Mouse (Mus musculus) hindbrain, embryonic 14.5 days (tissue): Measurements from ENCODE around the gene Vps53. TPM values are rescaled to one million over a fixed set of nuclear protein-coding genes. Genes with fewer than 3 reads are reported as not detected.
A peak's percentile ranks its signal among the peaks of the same experiment; 100 is the strongest.

Experiments
- ATAC-seq: fragments of 200-750 bp; cut with Nextera tagmentation; 2 replicates; pipeline ENCODE4 v1.8.0; 2017; ENCODE audit warnings: moderate number of reproducible peaks, mild to moderate bottlenecking, moderate TSS enrichment, moderate library complexity; ENCODE audit not compliant: low FRiP score
- DNase-seq: peaks from one replicate; pipeline ENCODE4 v3.0.0-alpha.2; 2015; ENCODE audit warnings: low spot score
- H3K27ac ChIP-seq: fragments of 300-500 bp; sonication (generic); 2 replicates; pipeline ENCODE4 v1.5.1; 2014; ENCODE audit warnings: mild to moderate bottlenecking, moderate library complexity
- H3K27me3 ChIP-seq: fragments of 300-500 bp; sonication (generic); 2 replicates; pipeline ENCODE4 v1.6.1; 2014; ENCODE audit warnings: mild to moderate bottlenecking, low read length, mixed read lengths; ENCODE audit not compliant: control insufficient read depth, insufficient read depth
- H3K36me3 ChIP-seq: fragments of 300-500 bp; sonication (generic); replicated peaks from 2 replicates; pipeline ENCODE4 v1.6.1; 2014; ENCODE audit not compliant: control insufficient read depth, insufficient read depth
- H3K4me1 ChIP-seq: fragments of 300-500 bp; sonication (generic); replicated peaks from 2 replicates; pipeline ENCODE4 v1.6.1; 2014; ENCODE audit warnings: antibody characterized with exemption, low read length, mixed read lengths; ENCODE audit not compliant: control insufficient read depth, insufficient read depth
- H3K4me2 ChIP-seq: fragments of 300-500 bp; sonication (generic); replicated peaks from 2 replicates; pipeline ENCODE4 v1.6.1; 2014; ENCODE audit warnings: mild to moderate bottlenecking, moderate library complexity
- H3K4me3 ChIP-seq: fragments of 300-500 bp; sonication (generic); replicated peaks from 2 replicates; pipeline ENCODE4 v1.5.1; 2014; ENCODE audit warnings: mild to moderate bottlenecking, low read length
- H3K9ac ChIP-seq: fragments of 300-500 bp; sonication (generic); 2 replicates; pipeline ENCODE4 v1.6.1; 2014
- H3K9me3 ChIP-seq: fragments of 300-500 bp; sonication (generic); 2 replicates; pipeline ENCODE4 v1.6.1; 2016; ENCODE audit warnings: low read length; ENCODE audit not compliant: control insufficient read depth
- WGBS: fragments of 180-500 bp; shearing (Covaris S2); extraction: QIAGEN DNeasy Blood & Tissue Kit; methylation state at CpG from one replicate; pipeline ENCODE4 v1.1.7; 2014; 5-methylcytosine and 5-hydroxymethylcytosine counted together
- polyA plus RNA-seq: library from polyadenylated mRNA; unstranded; fragments of >200 nt; fragmentation: Nextera tagmentation; extraction: Ambion mirVana; gene quantifications from 2 replicates; pipeline ENCODE4 v1.2.1, GENCODE M21; 2014

Gene Vps53
- polyA plus RNA-seq, 1 experiment from 2014 or later, result 67.0 TPM

GRCm38 (mm10) chr11:76178726-76179494 is 537 bp downstream of the Vps53 start:
- DNase-seq (peak; percentile 55), ATAC-seq (peak; percentile 72)
- Histone ChIP-seq H3K9me3 (no peaks in the 10 kb centered on the region), H3K9ac (peak overlapping the region; percentile 78), H3K27me3 (no peaks in the 10 kb centered on the region), H3K4me2 (peak overlapping the region; percentile 75), H3K4me1 (peaks cover 17% of the 10 kb centered on the region), H3K27ac (peak overlapping the region; percentile 81), H3K36me3 (peaks cover 26% of the 10 kb centered on the region), H3K4me3 (peak overlapping the region; percentile 92)
- WGBS, result 2% methylated on average over 28 of the region's 28 CpGs

- no peak overlapping the region for H3K27ac ChIP-seq
- H3K27me3 ChIP-seq, result no peaks in the 10 kb centered on the region
- H3K36me3 ChIP-seq, result peaks cover 41% of the 10 kb centered on the region
- H3K9me3 ChIP-seq, result no peaks in the 10 kb centered on the region
- WGBS, result 48% methylated on average over 5 of the region's 5 CpGs
- ATAC-seq (no peak), DNase-seq (no peak)
- no peak overlapping the region for H3K4me2 ChIP-seq
- no peak overlapping the region for H3K4me3 ChIP-seq
- no peaks in the 10 kb centered on the region for H3K4me1 ChIP-seq
- H3K9ac ChIP-seq, result no peak overlapping the region
These were observed 9.2 kb downstream of the Vps53 start for GRCm38 (mm10) chr11:76170207-76170606.

- DNase-seq (no peak), ATAC-seq (no peak)
- WGBS, result 71% methylated on average over 3 of the region's 3 CpGs
- H3K27me3 ChIP-seq, result no peaks in the 10 kb centered on the region
- no peak overlapping the region for H3K27ac ChIP-seq
- H3K9ac ChIP-seq, result no peak overlapping the region
- H3K9me3 ChIP-seq, result no peaks in the 10 kb centered on the region
- H3K4me1 ChIP-seq, result no peaks in the 10 kb centered on the region
- no peak overlapping the region for H3K4me3 ChIP-seq
- H3K36me3 ChIP-seq, result peaks cover 33% of the 10 kb centered on the region
- H3K4me2 ChIP-seq, result no peak overlapping the region
These were observed 10.5 kb downstream of the Vps53 start for GRCm38 (mm10) chr11:76168976-76169375.

GRCm38 (mm10) chr11:76167079-76167765 is 12.2 kb downstream of the Vps53 start:
- Histone ChIP-seq H3K36me3 (peaks cover 31% of the 10 kb centered on the region), H3K4me1 (no peaks in the 10 kb centered on the region), H3K27ac (no peak overlapping the region), H3K4me2 (no peak overlapping the region), H3K9ac (no peak overlapping the region), H3K9me3 (no peaks in the 10 kb centered on the region), H3K4me3 (no peak overlapping the region), H3K27me3 (no peaks in the 10 kb centered on the region)
- DNase-seq (peak; percentile 91), ATAC-seq (no peak)
- 32% methylated on average over 5 of the region's 5 CpGs for WGBS

- Histone ChIP-seq H3K27ac (no peak overlapping the region), H3K4me2 (no peak overlapping the region), H3K4me3 (no peak overlapping the region), H3K4me1 (no peaks in the 10 kb centered on the region), H3K27me3 (no peaks in the 10 kb centered on the region), H3K36me3 (peaks cover 27% of the 10 kb centered on the region), H3K9me3 (no peaks in the 10 kb centered on the region), H3K9ac (no peak overlapping the region; the same call in 1 of the 2 replicates)
- DNase-seq (no peak), ATAC-seq (no peak)
- 98% methylated on average over 4 of the region's 4 CpGs for WGBS
These were observed 12.8 kb downstream of the Vps53 start for GRCm38 (mm10) chr11:76166657-76167056.

GRCm38 (mm10) chr11:76160251-76160650 is 19.2 kb downstream of the Vps53 start:
- Histone ChIP-seq H3K9ac (no peak overlapping the region), H3K27ac (no peak overlapping the region), H3K4me2 (no peak overlapping the region), H3K36me3 (peaks cover 80% of the 10 kb centered on the region), H3K4me3 (no peak overlapping the region), H3K27me3 (no peaks in the 10 kb centered on the region), H3K4me1 (no peaks in the 10 kb centered on the region), H3K9me3 (no peaks in the 10 kb centered on the region)
- no peak for ATAC-seq
- no peak for DNase-seq
- 78% methylated on average over 6 of the region's 6 CpGs for WGBS

GRCm38 (mm10) chr11:76158375-76158774 is 21.1 kb downstream of the Vps53 start:
- H3K9me3 ChIP-seq, result no peaks in the 10 kb centered on the region
- DNase-seq (no peak), ATAC-seq (no peak)
- 91% methylated on average over 2 of the region's 2 CpGs for WGBS
- H3K4me1 ChIP-seq, result no peaks in the 10 kb centered on the region
- peaks cover 88% of the 10 kb centered on the region for H3K36me3 ChIP-seq
- no peak overlapping the region for H3K4me3 ChIP-seq
- no peak overlapping the region for H3K9ac ChIP-seq
- H3K27ac ChIP-seq, result no peak overlapping the region
- no peak overlapping the region for H3K4me2 ChIP-seq
- H3K27me3 ChIP-seq, result no peaks in the 10 kb centered on the region

- WGBS, result 90% methylated on average over 2 of the region's 2 CpGs
- H3K27ac ChIP-seq, result no peak overlapping the region
- no peak overlapping the region for H3K9ac ChIP-seq
- DNase-seq, result no peak
- no peak for ATAC-seq
- no peaks in the 10 kb centered on the region for H3K4me1 ChIP-seq
- H3K9me3 ChIP-seq, result no peaks in the 10 kb centered on the region
- no peak overlapping the region for H3K4me3 ChIP-seq
- H3K4me2 ChIP-seq, result no peak overlapping the region
- H3K27me3 ChIP-seq, result no peaks in the 10 kb centered on the region
- peaks cover 67% of the 10 kb centered on the region for H3K36me3 ChIP-seq
These were observed 24.6 kb downstream of the Vps53 start for GRCm38 (mm10) chr11:76154861-76155260.

- ATAC-seq (no peak), DNase-seq (no peak)
- no peaks in the 10 kb centered on the region for H3K27me3 ChIP-seq
- no peak overlapping the region for H3K4me2 ChIP-seq
- peaks cover 62% of the 10 kb centered on the region for H3K36me3 ChIP-seq
- no peaks in the 10 kb centered on the region for H3K4me1 ChIP-seq
- no peaks in the 10 kb centered on the region for H3K9me3 ChIP-seq
- WGBS, result 95% methylated on average over 2 of the region's 2 CpGs
- H3K27ac ChIP-seq, result no peak overlapping the region
- no peak overlapping the region for H3K9ac ChIP-seq
- H3K4me3 ChIP-seq, result no peak overlapping the region
These were observed 25.2 kb downstream of the Vps53 start for GRCm38 (mm10) chr11:76154200-76154599.
